Mouse (Mus musculus) heart, embryonic 16.5 days (tissue): ENCODE results near the gene Plxna2. TPM values are rescaled to one million over a fixed set of nuclear protein-coding genes. Genes with fewer than 3 reads are reported as not detected.

Experiments
- ATAC-seq: fragments of 200-750 bp; cut with Nextera tagmentation; replicated peaks from 2 replicates; pipeline ENCODE4 v1.8.0; 2017; ENCODE audit warnings: moderate number of reproducible peaks; ENCODE audit not compliant: insufficient read depth, low FRiP score; ENCODE audit errors: extremely low read depth
- H3K27ac ChIP-seq: fragments of 300-500 bp; sonication (generic); 2 replicates; pipeline ENCODE4 v1.5.1; 2014; ENCODE audit warnings: mild to moderate bottlenecking, low read length, control low read depth, moderate library complexity
- H3K27me3 ChIP-seq: fragments of 300-500 bp; sonication (generic); 2 replicates; pipeline ENCODE4 v1.6.1; 2014; ENCODE audit warnings: low read length, mixed read lengths; ENCODE audit not compliant: control insufficient read depth, insufficient read depth
- H3K36me3 ChIP-seq: fragments of 300-500 bp; sonication (generic); 2 replicates; pipeline ENCODE4 v1.6.1; 2014; ENCODE audit not compliant: control insufficient read depth, insufficient read depth
- H3K4me1 ChIP-seq: fragments of 300-500 bp; sonication (generic); 2 replicates; pipeline ENCODE4 v1.6.1; 2014; ENCODE audit warnings: low read length, mixed read lengths; ENCODE audit not compliant: control insufficient read depth, insufficient read depth
- H3K4me2 ChIP-seq: fragments of 300-500 bp; sonication (generic); 2 replicates; pipeline ENCODE4 v1.6.1; 2014; ENCODE audit warnings: low read depth, mild to moderate bottlenecking, control low read depth, low read length
- H3K4me3 ChIP-seq: fragments of 300-500 bp; sonication (generic); 2 replicates; pipeline ENCODE4 v1.5.1; 2014; ENCODE audit warnings: mild to moderate bottlenecking, control low read depth, low read length
- H3K9ac ChIP-seq: fragments of 300-500 bp; sonication (generic); 2 replicates; pipeline ENCODE4 v1.6.1; 2014; ENCODE audit warnings: low read length, control low read depth
- H3K9me3 ChIP-seq: fragments of 300-500 bp; sonication (generic); replicated peaks from 2 replicates; pipeline ENCODE4 v1.6.1; 2016; ENCODE audit warnings: low read length; ENCODE audit not compliant: control insufficient read depth
- whole genome bisulfite sequencing: fragments of 180-500 bp; shearing (Covaris S2); extraction: QIAGEN DNeasy Blood & Tissue Kit; methylation state at CpG from one replicate; pipeline ENCODE4 v1.1.7; 2014; 5-methylcytosine and 5-hydroxymethylcytosine counted together
- polyA plus RNA-seq: library from polyadenylated mRNA; unstranded; fragments of >200 nt; fragmentation: Nextera tagmentation; extraction: Ambion mirVana; gene quantifications from 2 replicates; pipeline ENCODE4 v1.2.1, GENCODE M21; 2015

The Plxna2 gene
- polyA plus RNA-seq, 1 experiment from 2014 or later, result 5.2 TPM

DNA sequence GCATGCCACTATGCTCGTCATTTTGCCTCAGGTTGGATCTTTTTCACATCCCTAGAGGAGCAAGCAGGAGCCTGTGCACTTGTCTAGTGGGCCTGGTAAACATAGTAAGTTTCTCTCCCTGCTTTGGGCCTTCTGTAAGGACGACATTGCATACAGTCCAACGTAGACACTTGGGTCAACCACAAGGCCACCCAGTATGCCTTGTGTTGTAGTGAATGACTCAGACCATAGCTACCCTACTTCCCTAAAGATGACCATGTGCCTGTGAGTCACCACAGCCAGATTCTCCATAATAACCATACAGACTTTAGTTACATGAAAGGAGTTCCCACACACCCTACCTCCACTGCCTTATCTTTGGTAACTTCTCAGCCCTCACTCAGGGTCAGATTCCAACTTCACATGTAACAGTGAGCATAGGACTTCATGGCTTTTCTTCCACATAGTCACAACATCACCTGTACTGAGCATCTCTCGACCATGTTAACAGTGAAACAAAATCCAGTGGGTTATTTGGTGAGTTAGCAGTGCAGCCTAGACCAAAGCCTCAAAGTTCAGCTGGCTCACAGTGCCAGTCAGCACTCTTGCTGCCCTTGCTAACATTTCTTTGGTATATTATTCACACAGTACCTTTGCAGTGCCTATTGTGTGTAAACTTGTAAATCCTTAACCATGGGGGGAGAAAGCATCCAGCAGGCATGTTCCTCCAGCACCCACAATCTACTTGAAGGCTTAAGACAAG is 53.9 kb downstream of the Plxna2 start:
- Histone ChIP-seq H3K4me2 (no peak overlapping the region), H3K4me3 (no peak overlapping the region), H3K27ac (no peak overlapping the region), H3K4me1 (peaks cover 8% of the 10 kb centered on the region; the same call in 1 of the 2 replicates), H3K9me3 (no peaks in the 10 kb centered on the region), H3K27me3 (no peaks in the 10 kb centered on the region), H3K9ac (no peak overlapping the region), H3K36me3 (no peaks in the 10 kb centered on the region)
- no peak for ATAC-seq
- WGBS, result 84% methylated on average over 4 of the region's 4 CpGs

GRCm38 (mm10) chr1:194672525-194672894 is 54.5 kb downstream of the Plxna2 start:
- H3K4me3 ChIP-seq, result no peak overlapping the region

GRCm38 (mm10) chr1:194673229-194673628 is 55.2 kb downstream of the Plxna2 start:
- no peaks in the 10 kb centered on the region for H3K9me3 ChIP-seq
- no peak overlapping the region for H3K4me2 ChIP-seq
- H3K27ac ChIP-seq, result no peak overlapping the region
- no peaks in the 10 kb centered on the region for H3K36me3 ChIP-seq
- H3K27me3 ChIP-seq, result no peaks in the 10 kb centered on the region
- no peak for ATAC-seq
- H3K4me3 ChIP-seq, result no peak overlapping the region
- peaks cover 15% of the 10 kb centered on the region for H3K4me1 ChIP-seq
- H3K9ac ChIP-seq, result no peak overlapping the region

More at GRCm38 (mm10) chr1:194672525-194672894, 54.5 kb downstream of the Plxna2 start:
- Histone ChIP-seq H3K9ac (no peak overlapping the region), H3K27me3 (no peaks in the 10 kb centered on the region), H3K4me1 (peaks cover 8% of the 10 kb centered on the region; the same call in 1 of the 2 replicates), H3K27ac (no peak overlapping the region), H3K9me3 (no peaks in the 10 kb centered on the region), H3K4me2 (no peak overlapping the region), H3K36me3 (no peaks in the 10 kb centered on the region)
- no peak for ATAC-seq
- 72% methylated on average over 1 of the region's 1 CpGs for WGBS

DNA sequence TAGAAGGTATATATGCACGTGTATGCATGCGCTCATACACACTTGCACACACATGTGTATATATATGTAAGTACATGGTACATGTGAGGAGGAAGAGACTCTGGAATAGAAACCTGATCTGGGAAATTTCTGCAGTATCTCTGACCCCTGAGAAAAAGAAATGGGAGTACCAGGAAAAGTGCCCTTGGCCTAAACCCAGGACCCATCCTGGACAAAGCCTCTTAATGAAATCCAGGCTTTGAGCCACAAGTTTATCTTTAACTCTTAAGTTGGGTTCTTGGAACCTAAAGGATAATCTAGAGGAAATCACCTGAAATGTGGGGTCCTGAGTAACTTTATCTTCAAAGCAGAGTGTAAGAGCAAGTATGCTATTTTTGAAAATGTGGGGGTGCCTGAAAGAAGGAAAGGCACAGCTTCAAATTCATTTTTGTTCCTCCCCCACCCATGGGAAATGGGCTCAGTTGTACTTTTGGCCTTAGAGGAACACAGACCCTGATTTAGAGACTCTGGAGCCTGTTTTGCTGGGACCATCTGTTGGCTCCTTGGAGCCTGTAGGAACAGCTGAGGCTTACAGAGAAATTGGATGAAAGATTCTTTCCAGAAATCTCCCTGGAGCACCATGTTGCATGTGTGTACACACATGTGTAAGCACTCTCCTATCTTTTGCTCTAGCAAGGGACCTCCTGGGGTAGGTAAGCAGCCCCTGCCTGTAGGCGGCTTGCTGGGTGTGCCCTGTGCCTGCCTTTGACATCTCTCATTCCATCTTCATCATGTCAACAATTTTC is 57.3 kb downstream of the Plxna2 start:
- Histone ChIP-seq H3K9ac (no peak overlapping the region), H3K4me2 (no peak overlapping the region), H3K9me3 (no peaks in the 10 kb centered on the region), H3K4me3 (no peak overlapping the region), H3K27ac (no peak overlapping the region), H3K4me1 (peaks cover 31% of the 10 kb centered on the region), H3K27me3 (no peaks in the 10 kb centered on the region), H3K36me3 (no peaks in the 10 kb centered on the region)
- 87% methylated on average over 3 of the region's 3 CpGs for WGBS
- no peak for ATAC-seq

GRCm38 (mm10) chr1:194675891-194676200 is 57.8 kb downstream of the Plxna2 start:
- Histone ChIP-seq H3K4me1 (peaks cover 37% of the 10 kb centered on the region), H3K4me3 (no peak overlapping the region), H3K4me2 (no peak overlapping the region), H3K9ac (no peak overlapping the region), H3K27ac (no peak overlapping the region), H3K9me3 (no peaks in the 10 kb centered on the region), H3K27me3 (no peaks in the 10 kb centered on the region), H3K36me3 (no peaks in the 10 kb centered on the region)
- ATAC-seq, result no peak
- 49% methylated on average over 2 of the region's 2 CpGs for WGBS

- no peaks in the 10 kb centered on the region for H3K27me3 ChIP-seq
- H3K4me2 ChIP-seq, result no peak overlapping the region
- H3K9me3 ChIP-seq, result no peaks in the 10 kb centered on the region
- H3K4me3 ChIP-seq, result no peak overlapping the region
- no peak overlapping the region for H3K9ac ChIP-seq
- peaks cover 54% of the 10 kb centered on the region for H3K4me1 ChIP-seq
- 63% methylated on average over 3 of the region's 3 CpGs for WGBS
- H3K36me3 ChIP-seq, result no peaks in the 10 kb centered on the region
- ATAC-seq, result no peak
- H3K27ac ChIP-seq, result peak overlapping the region; percentile 63
Observed at GRCm38 (mm10) chr1:194677878-194678277, 59.9 kb downstream of the Plxna2 start.

DNA sequence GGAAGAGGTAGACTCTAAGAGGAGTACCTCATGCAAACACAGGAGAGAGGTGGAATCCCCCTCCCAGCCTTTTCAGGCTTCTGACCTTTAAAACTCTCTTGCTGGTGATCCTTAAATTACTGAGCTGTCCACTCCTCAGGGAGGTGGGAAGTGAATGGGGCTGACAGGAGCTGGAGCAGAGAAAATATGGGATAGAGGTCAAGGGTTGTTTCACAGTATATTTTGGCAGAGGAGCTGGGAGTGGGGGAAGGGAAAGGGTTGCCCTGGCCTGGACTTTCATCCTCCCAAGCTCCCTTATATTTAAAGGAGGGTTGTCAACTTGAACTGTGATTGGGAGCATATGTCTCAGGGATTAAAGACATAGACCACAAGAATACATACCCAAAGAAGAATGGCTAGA is 61.1 kb downstream of the Plxna2 start:
- no peaks in the 10 kb centered on the region for H3K27me3 ChIP-seq
- H3K4me1 ChIP-seq, result peaks cover 57% of the 10 kb centered on the region
- H3K9me3 ChIP-seq, result no peaks in the 10 kb centered on the region
- no peaks in the 10 kb centered on the region for H3K36me3 ChIP-seq
- H3K4me2 ChIP-seq, result no peak overlapping the region
- no peak; the same call in 1 of the 2 replicates for ATAC-seq
- H3K27ac ChIP-seq, result 0 out of 2 replicates have a peak overlapping the region, but pooled peaks have one; percentile 52
- H3K4me3 ChIP-seq, result no peak overlapping the region
- H3K9ac ChIP-seq, result no peak overlapping the region

- H3K9me3 ChIP-seq, result no peaks in the 10 kb centered on the region
- H3K36me3 ChIP-seq, result no peaks in the 10 kb centered on the region
- H3K4me1 ChIP-seq, result peaks cover 53% of the 10 kb centered on the region
- 19% methylated on average over 2 of the region's 2 CpGs for WGBS
- no peaks in the 10 kb centered on the region for H3K27me3 ChIP-seq
- no peak overlapping the region for H3K4me2 ChIP-seq
- H3K9ac ChIP-seq, result no peak overlapping the region
- H3K27ac ChIP-seq, result peak overlapping the region; percentile 52
- no peak overlapping the region for H3K4me3 ChIP-seq
- ATAC-seq, result peak; percentile 42; the same call in 1 of the 2 replicates
Observed at GRCm38 (mm10) chr1:194680136-194680535, 62.1 kb downstream of the Plxna2 start.

- H3K27me3 ChIP-seq, result no peaks in the 10 kb centered on the region
- H3K4me3 ChIP-seq, result no peak overlapping the region
- no peaks in the 10 kb centered on the region for H3K36me3 ChIP-seq
- no peak overlapping the region for H3K27ac ChIP-seq
- no peaks in the 10 kb centered on the region for H3K9me3 ChIP-seq
- no peak overlapping the region for H3K4me2 ChIP-seq
- peaks cover 61% of the 10 kb centered on the region for H3K4me1 ChIP-seq
- no peak for ATAC-seq
- no peak overlapping the region for H3K9ac ChIP-seq
Observed at GRCm38 (mm10) chr1:194682021-194682420, 64.0 kb downstream of the Plxna2 start.
